Mouse (Mus musculus): Measurements from ENCODE around the gene Aox2. TPM values are rescaled to one million over a fixed set of nuclear protein-coding genes. Genes with fewer than 3 reads are reported as not detected.

The Aox2 gene
- polyA plus RNA-seq, 1 experiment from 2014 or later = 0.04 TPM

- peaks cover 14% of the 10 kb centered on the region; the same call in 1 of the 2 replicates for H3K4me1 ChIP-seq
- H3K4me2 ChIP-seq = no peak overlapping the region
- H3K27ac ChIP-seq = no peak overlapping the region
- H3K4me3 ChIP-seq = no peak overlapping the region
- no peaks in the 10 kb centered on the region for H3K27me3 ChIP-seq
- no peaks in the 10 kb centered on the region for H3K9me3 ChIP-seq
- ATAC-seq (ENCODE audit: borderline replicate concordance, extremely low read depth, low FRiP score, low TSS enrichment) = no peak
- H3K9ac ChIP-seq = no peak overlapping the region
- 36% methylated on average over 16 of the region's 16 CpGs for WGBS
- no peaks in the 10 kb centered on the region for H3K36me3 ChIP-seq
Observed at GRCm38 (mm10) chr1:58289863-58290469, 11.8 kb downstream of the Aox2 start.

DNA sequence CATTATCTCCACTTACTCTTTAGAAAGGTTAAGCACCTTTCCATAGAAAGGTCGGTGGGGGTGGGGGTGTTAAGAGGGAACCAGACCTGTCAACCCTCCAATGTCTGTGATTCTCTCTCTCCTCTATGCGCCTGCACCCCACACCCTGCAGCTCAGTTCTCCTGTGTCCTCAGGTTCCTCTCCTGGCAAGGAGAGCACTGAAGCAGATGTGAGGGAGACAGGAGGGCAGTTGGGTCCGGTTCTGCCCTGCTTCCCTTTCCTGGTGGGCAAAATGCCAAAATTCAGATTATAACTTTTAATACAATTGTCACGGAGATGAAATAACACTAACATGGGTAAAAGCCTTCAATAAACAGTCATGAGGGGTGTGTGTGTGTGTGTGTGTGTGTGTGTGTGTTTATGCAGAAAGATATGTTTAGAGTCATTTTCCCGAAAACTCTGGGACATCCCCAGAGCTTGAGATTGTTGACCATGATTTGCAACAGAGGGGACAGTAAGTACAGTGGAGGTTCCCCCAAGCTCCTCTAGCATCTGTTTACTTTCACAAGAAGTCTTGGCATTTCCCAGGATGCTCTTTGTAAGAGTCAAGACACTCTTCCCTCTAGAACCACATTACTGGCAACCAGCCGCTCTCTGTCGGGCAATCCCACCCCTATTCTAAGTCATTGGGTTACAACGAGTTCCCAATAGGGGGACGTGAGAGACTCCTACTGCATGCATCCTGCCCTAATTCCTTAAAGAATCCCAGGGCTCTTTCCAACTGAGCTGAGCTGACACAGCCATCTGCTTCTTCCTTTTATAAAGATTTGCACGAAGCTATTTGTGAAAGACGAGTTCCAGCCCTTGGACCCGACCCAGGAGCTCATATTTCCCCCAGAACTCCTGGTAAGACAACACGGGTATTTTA lies 13.5 kb downstream of the Aox2 start:
- Histone ChIP-seq H3K9ac (no peak overlapping the region), H3K4me2 (no peak overlapping the region), H3K36me3 (no peaks in the 10 kb centered on the region), H3K4me1 (peaks cover 14% of the 10 kb centered on the region; the same call in 1 of the 2 replicates), H3K4me3 (no peak overlapping the region), H3K9me3 (no peaks in the 10 kb centered on the region), H3K27ac (peak overlapping the region; percentile 22; the same call in 1 of the 2 replicates), H3K27me3 (no peaks in the 10 kb centered on the region)
- 40% methylated on average over 13 of the region's 13 CpGs for WGBS
- ATAC-seq (ENCODE audit: borderline replicate concordance, extremely low read depth, low FRiP score, low TSS enrichment) = peak; percentile 78

GRCm38 (mm10) chr1:58294730-58295129 lies 16.6 kb downstream of the Aox2 start:
- WGBS = 65% methylated on average over 5 of the region's 5 CpGs
- Histone ChIP-seq H3K27ac (no peak overlapping the region), H3K4me3 (no peak overlapping the region), H3K9ac (no peak overlapping the region), H3K36me3 (no peaks in the 10 kb centered on the region), H3K4me1 (peaks cover 14% of the 10 kb centered on the region; the same call in 1 of the 2 replicates), H3K9me3 (no peaks in the 10 kb centered on the region), H3K4me2 (no peak overlapping the region), H3K27me3 (no peaks in the 10 kb centered on the region)
- no peak for ATAC-seq (ENCODE audit: borderline replicate concordance, extremely low read depth, low FRiP score, low TSS enrichment)

DNA sequence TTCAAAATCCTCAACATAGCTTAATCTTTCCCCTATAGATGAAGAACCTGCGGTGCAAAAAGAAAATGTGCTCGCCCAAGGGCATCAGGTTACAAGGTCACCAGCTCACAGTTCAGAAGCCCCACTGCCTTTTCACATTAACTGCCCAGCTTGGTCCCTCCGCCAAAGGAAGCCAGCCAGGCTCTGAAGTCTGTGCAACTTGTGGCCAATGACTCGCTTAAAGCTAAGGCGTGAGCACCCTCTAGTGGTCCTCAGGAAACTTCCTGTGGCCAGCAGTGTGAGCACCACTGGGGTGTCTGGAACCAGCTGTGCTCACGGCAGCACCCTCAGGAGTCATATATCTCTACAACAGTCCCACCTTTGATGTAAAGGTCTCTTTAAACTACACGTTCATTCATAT lies 18.2 kb downstream of the Aox2 start:
- ATAC-seq (ENCODE audit: borderline replicate concordance, extremely low read depth, low FRiP score, low TSS enrichment) = peak; percentile 56; the same call in 1 of the 2 replicates
- no peak overlapping the region for H3K9ac ChIP-seq
- no peaks in the 10 kb centered on the region for H3K36me3 ChIP-seq
- no peak overlapping the region for H3K4me2 ChIP-seq
- H3K4me1 ChIP-seq = peaks cover 13% of the 10 kb centered on the region; the same call in 1 of the 2 replicates
- no peaks in the 10 kb centered on the region for H3K9me3 ChIP-seq
- no peaks in the 10 kb centered on the region for H3K27me3 ChIP-seq
- no peak overlapping the region for H3K4me3 ChIP-seq
- H3K27ac ChIP-seq = no peak overlapping the region
- 5% methylated on average over 7 of the region's 7 CpGs for WGBS

- Histone ChIP-seq H3K4me2 (no peak overlapping the region), H3K9me3 (no peaks in the 10 kb centered on the region), H3K4me3 (no peak overlapping the region), H3K27ac (no peak overlapping the region), H3K27me3 (no peaks in the 10 kb centered on the region), H3K4me1 (peaks cover 7% of the 10 kb centered on the region; the same call in 1 of the 2 replicates), H3K36me3 (no peaks in the 10 kb centered on the region), H3K9ac (no peak overlapping the region)
- 58% methylated on average over 4 of the region's 4 CpGs for WGBS
- ATAC-seq (ENCODE audit: borderline replicate concordance, extremely low read depth, low FRiP score, low TSS enrichment) = no peak
Observed at GRCm38 (mm10) chr1:58296821-58297220, 18.7 kb downstream of the Aox2 start.

DNA sequence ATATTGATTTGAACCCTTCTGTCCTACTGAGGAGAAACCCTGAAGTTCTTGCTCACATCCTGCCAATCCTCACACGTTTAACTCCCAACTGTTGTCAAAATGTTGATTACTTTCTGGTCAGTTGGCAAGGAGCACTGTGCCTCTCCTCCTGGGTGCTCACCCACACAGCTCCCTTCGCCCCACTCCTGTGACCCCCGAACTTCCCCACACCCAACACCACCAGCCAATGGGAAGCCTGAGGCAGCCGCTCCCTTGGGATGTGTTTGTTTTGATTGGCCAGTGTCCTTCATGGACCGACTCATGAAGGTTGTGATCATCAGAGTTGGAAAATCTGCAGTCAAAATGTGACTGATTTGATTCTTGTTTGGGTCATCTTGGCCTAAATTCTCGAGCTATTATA lies 20.2 kb downstream of the Aox2 start:
- ATAC-seq (ENCODE audit: borderline replicate concordance, extremely low read depth, low FRiP score, low TSS enrichment) = no peak
- Histone ChIP-seq H3K36me3 (no peaks in the 10 kb centered on the region), H3K27ac (no peak overlapping the region), H3K9ac (no peak overlapping the region), H3K4me2 (no peak overlapping the region), H3K4me3 (no peak overlapping the region), H3K4me1 (no peaks in the 10 kb centered on the region), H3K9me3 (no peaks in the 10 kb centered on the region), H3K27me3 (no peaks in the 10 kb centered on the region)
- 62% methylated on average over 6 of the region's 6 CpGs for WGBS

DNA sequence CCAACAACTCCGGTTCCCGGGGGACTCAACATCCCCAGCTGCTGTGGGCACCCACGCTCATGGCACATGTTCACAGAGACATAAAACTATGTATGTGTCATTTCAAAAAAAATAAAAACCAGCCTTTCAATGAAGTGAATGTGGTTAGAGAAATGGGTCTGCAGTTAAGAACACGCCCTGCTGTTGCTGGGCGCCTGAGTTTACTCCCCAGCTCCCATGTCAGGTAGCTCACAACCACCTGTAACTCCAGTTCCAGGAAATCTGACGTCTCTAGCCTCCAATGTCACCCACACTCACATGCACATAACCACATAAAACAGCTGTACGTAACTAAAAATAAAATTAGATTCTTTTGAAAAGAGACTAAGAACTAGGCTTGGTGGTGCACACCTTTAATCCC lies 22.9 kb downstream of the Aox2 start:
- Histone ChIP-seq H3K27me3 (no peaks in the 10 kb centered on the region), H3K9ac (no peak overlapping the region), H3K4me1 (peaks cover 4% of the 10 kb centered on the region), H3K36me3 (no peaks in the 10 kb centered on the region), H3K4me3 (no peak overlapping the region), H3K9me3 (no peaks in the 10 kb centered on the region), H3K4me2 (no peak overlapping the region), H3K27ac (no peak overlapping the region)
- WGBS = 89% methylated on average over 7 of the region's 7 CpGs
- ATAC-seq (ENCODE audit: borderline replicate concordance, extremely low read depth, low FRiP score, low TSS enrichment) = no peak

GRCm38 (mm10) chr1:58302015-58302414 lies 23.9 kb downstream of the Aox2 start:
- Histone ChIP-seq H3K36me3 (no peaks in the 10 kb centered on the region), H3K27ac (no peak overlapping the region), H3K9ac (no peak overlapping the region), H3K27me3 (no peaks in the 10 kb centered on the region), H3K4me2 (no peak overlapping the region), H3K4me1 (peaks cover 4% of the 10 kb centered on the region), H3K9me3 (no peaks in the 10 kb centered on the region), H3K4me3 (no peak overlapping the region)
- WGBS = 74% methylated on average over 6 of the region's 6 CpGs
- ATAC-seq (ENCODE audit: borderline replicate concordance, extremely low read depth, low FRiP score, low TSS enrichment) = no peak

GRCm38 (mm10) chr1:58303009-58303408 lies 24.9 kb downstream of the Aox2 start:
- Histone ChIP-seq H3K36me3 (no peaks in the 10 kb centered on the region), H3K4me1 (peaks cover 4% of the 10 kb centered on the region), H3K4me3 (no peak overlapping the region), H3K27me3 (no peaks in the 10 kb centered on the region), H3K27ac (no peak overlapping the region), H3K9me3 (no peaks in the 10 kb centered on the region), H3K4me2 (no peak overlapping the region), H3K9ac (no peak overlapping the region)
- 74% methylated on average over 6 of the region's 6 CpGs for WGBS
- no peak for ATAC-seq (ENCODE audit: borderline replicate concordance, extremely low read depth, low FRiP score, low TSS enrichment)

DNA sequence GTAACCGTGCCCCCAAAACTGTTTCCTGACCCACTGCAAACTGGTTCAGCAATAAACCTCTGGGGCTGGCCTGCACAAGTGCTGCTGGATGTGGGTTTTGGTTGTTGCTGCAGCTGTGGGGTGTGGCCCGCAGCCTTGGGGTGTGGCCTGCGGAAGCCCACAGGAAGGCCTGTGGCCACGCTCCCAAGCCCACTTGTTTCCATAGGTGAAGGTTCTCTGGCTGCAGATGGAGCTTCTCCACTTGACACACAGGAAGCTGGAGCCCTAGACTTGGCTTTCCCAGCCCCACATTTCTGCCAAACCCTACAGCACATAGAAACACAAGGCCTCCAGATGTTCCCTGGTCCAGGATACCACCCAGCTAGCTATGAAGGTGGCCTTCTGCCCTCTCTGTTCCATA lies 25.6 kb downstream of the Aox2 start:
- ATAC-seq (ENCODE audit: borderline replicate concordance, extremely low read depth, low FRiP score, low TSS enrichment) = peak; percentile 64; the same call in 1 of the 2 replicates
- Histone ChIP-seq H3K4me1 (peaks cover 4% of the 10 kb centered on the region), H3K36me3 (no peaks in the 10 kb centered on the region), H3K4me3 (no peak overlapping the region), H3K9me3 (no peaks in the 10 kb centered on the region), H3K27me3 (no peaks in the 10 kb centered on the region), H3K9ac (no peak overlapping the region), H3K4me2 (no peak overlapping the region), H3K27ac (0 out of 2 replicates have a peak overlapping the region, but pooled peaks have one; percentile 18)
- WGBS = 68% methylated on average over 4 of the region's 4 CpGs

DNA sequence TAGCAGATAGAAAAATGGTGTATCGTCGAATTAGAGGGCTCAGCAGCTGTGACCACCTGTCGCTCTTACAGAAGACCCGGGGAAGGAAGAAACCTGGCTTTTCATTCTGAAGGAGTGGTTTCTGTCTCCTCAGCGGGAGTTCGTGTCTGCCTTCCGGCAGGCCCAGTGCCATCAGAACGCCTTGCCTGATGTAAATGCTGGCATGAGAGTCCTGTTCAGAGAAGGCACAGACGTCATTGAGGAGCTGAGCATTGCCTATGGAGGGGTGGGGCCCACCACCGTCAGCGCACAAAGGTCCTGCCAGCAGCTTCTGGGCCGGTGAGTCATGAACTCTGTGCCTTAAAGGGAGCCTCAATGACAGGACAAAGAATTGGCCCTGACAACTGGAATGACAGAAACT lies 26.2 kb downstream of the Aox2 start:
- no peaks in the 10 kb centered on the region for H3K36me3 ChIP-seq
- ATAC-seq (ENCODE audit: borderline replicate concordance, extremely low read depth, low FRiP score, low TSS enrichment) = peak; percentile 38
- H3K9me3 ChIP-seq = no peaks in the 10 kb centered on the region
- H3K27ac ChIP-seq = peak overlapping the region; percentile 18; the same call in 1 of the 2 replicates
- H3K4me1 ChIP-seq = peaks cover 4% of the 10 kb centered on the region
- no peak overlapping the region for H3K4me3 ChIP-seq
- WGBS = 48% methylated on average over 12 of the region's 12 CpGs
- H3K27me3 ChIP-seq = no peaks in the 10 kb centered on the region
- no peak overlapping the region for H3K4me2 ChIP-seq
- H3K9ac ChIP-seq = no peak overlapping the region

DNA sequence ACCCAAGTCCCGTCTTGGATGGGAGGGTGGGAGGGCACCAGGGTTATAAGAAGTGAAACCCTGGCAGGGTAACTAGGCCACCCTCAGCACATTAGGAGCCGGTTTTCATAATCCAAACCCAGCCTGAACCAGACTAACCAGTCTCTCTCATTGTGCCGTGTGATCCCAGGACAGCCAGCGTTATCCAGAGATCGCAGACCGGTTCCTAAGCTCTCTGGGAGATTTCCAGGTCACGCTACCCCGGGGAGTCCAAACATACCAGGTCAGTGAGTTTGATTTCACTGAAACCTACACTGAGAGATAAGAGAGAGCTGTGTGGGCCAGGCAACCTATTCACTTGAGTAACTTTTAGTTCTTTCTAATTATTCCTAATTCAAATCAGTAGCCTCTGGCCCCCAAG lies 29.1 kb downstream of the Aox2 start:
- peaks cover 4% of the 10 kb centered on the region for H3K4me1 ChIP-seq
- H3K4me3 ChIP-seq = no peak overlapping the region
- WGBS = 53% methylated on average over 8 of the region's 8 CpGs
- H3K27me3 ChIP-seq = no peaks in the 10 kb centered on the region
- no peaks in the 10 kb centered on the region for H3K36me3 ChIP-seq
- no peak overlapping the region for H3K9ac ChIP-seq
- no peak overlapping the region for H3K4me2 ChIP-seq
- no peaks in the 10 kb centered on the region for H3K9me3 ChIP-seq
- no peak for ATAC-seq (ENCODE audit: borderline replicate concordance, extremely low read depth, low FRiP score, low TSS enrichment)
- H3K27ac ChIP-seq = no peak overlapping the region

Data from lung, embryonic 15.5 days (tissue).